Mouse (Mus musculus) cerebellum, adult 2 months (tissue): ENCODE results near the gene Arl9.

Source experiments
- CTCF ChIP-seq: fragments of 200-500 bp; IDR thresholded peaks from 2 replicates; pipeline ENCODE4 v1.5.1; 2011; ENCODE audit warnings: low read depth, mild to moderate bottlenecking, control low read depth, low read length, moderate library complexity, borderline replicate concordance; ENCODE audit not compliant: insufficient read depth
- POLR2A ChIP-seq: fragments of 200-500 bp; IDR thresholded peaks from 2 replicates; pipeline ENCODE4 v1.6.1; 2011; ENCODE audit warnings: low read length, control low read depth, borderline replicate concordance; ENCODE audit not compliant: insufficient read depth

- TF ChIP-seq CTCF = no peak
- TF ChIP-seq POLR2A = no peak
Measured at GRCm38 (mm10) chr5:76975736-76976135, 28.1 kb upstream of the Arl9 start.
